Mouse (Mus musculus): Measurements from ENCODE around the gene Ubr4. TPM values are rescaled to one million over a fixed set of nuclear protein-coding genes. Genes with fewer than 3 reads are reported as not detected.

Gene Ubr4
- polyA plus RNA-seq, 1 experiment, result 163 TPM

DNA sequence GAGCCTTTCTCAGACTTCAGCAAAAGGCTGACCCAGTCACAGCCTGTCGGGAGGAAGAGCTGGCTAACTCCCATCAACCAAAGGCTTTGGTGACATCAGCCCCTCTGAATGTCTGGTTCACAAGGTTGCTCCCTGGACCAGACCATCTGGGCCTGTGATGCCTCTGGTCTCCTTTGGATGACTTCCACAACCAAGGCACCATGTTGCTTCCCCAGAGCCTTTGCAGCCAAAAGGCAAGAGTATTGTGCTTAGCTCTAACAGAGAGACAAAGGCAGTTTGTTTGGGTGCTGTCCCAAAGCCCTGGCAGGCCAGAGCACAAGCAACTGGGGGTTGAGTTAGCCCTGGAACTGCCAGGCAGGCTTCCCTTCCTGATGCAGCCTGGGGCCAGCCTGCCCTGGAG is 137.5 kb downstream of the Ubr4 start:
- no peak overlapping the region for H3K4me3 ChIP-seq (replicated peaks; ENCODE audit: extremely low read depth, low read depth, low read length)
- 62% methylated on average over 1 of the region's 1 CpGs for WGBS
- no peak for DNase-seq
- H3K4me1 ChIP-seq (ENCODE audit: control insufficient read depth, insufficient read depth, low read length), result no peaks in the 10 kb centered on the region
- TF ChIP-seq POLR2A (IDR thresholded peaks at IDR 0.05; ENCODE audit: borderline replicate concordance, extremely low read depth, low read depth, low read length), result no peak
- TF ChIP-seq CTCF (IDR thresholded peaks at IDR 0.05; ENCODE audit: insufficient read depth, low read length), result no peak

GRCm38 (mm10) chr4:139490413-139491055 is 138.1 kb downstream of the Ubr4 start:
- WGBS, result 52% methylated on average over 11 of the region's 11 CpGs
- no peak for DNase-seq
- H3K4me3 ChIP-seq (replicated peaks; ENCODE audit: extremely low read depth, low read depth, low read length), result no peak overlapping the region
- no peaks in the 10 kb centered on the region for H3K4me1 ChIP-seq (ENCODE audit: control insufficient read depth, insufficient read depth, low read length)
- TF ChIP-seq POLR2A (IDR thresholded peaks at IDR 0.05; ENCODE audit: borderline replicate concordance, extremely low read depth, low read depth, low read length) (no peak), CTCF (IDR thresholded peaks at IDR 0.05; ENCODE audit: insufficient read depth, low read length) (no peak)

DNA sequence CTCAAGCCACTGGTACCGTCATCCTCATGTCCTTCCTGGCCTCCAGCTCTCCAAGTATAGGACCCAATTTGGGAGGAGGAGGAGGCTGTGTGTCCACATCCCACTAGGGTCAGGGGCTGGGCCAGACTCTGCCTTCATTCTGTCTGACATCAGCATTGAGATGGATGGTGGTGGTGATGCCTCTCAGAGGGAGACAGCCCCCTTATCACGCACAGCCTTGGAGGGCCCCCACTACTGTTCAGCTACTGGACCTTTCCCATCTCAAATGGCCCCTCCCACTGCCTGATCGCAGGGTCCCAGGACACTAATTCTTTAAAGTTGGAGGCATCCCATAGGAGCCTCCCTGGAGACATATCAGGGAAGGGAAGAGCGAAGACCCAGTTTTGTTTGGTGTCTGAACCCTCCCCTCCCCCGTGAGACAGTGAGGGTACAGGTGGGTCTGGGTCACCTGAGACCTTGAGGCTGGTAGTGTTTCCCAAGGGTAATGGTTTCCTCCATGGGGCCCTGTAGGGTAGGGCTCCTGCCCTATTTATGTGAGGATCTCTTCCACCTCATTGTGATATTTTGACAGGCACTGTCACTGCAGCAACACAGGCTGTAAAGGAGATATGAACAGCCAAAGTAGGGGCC is 139.2 kb downstream of the Ubr4 start:
- Histone ChIP-seq H3K4me1 (ENCODE audit: control insufficient read depth, insufficient read depth, low read length) (no peaks in the 10 kb centered on the region), H3K4me3 (replicated peaks; ENCODE audit: extremely low read depth, low read depth, low read length) (no peak overlapping the region)
- TF ChIP-seq POLR2A (IDR thresholded peaks at IDR 0.05; ENCODE audit: borderline replicate concordance, extremely low read depth, low read depth, low read length) (no peak), CTCF (IDR thresholded peaks at IDR 0.05; ENCODE audit: insufficient read depth, low read length) (no peak)
- DNase-seq, result no peak
- WGBS, result 83% methylated on average over 5 of the region's 5 CpGs

GRCm38 (mm10) chr4:139492258-139492833 is 139.9 kb downstream of the Ubr4 start:
- no peak overlapping the region for H3K4me3 ChIP-seq (replicated peaks; ENCODE audit: extremely low read depth, low read depth, low read length)
- DNase-seq, result no peak
- H3K4me1 ChIP-seq (ENCODE audit: control insufficient read depth, insufficient read depth, low read length), result no peaks in the 10 kb centered on the region
- 47% methylated on average over 3 of the region's 3 CpGs for WGBS
- TF ChIP-seq CTCF (IDR thresholded peaks at IDR 0.05; ENCODE audit: insufficient read depth, low read length) (no peak), POLR2A (IDR thresholded peaks at IDR 0.05; ENCODE audit: borderline replicate concordance, extremely low read depth, low read depth, low read length) (no peak)

GRCm38 (mm10) chr4:139493227-139494025 is 141.0 kb downstream of the Ubr4 start:
- 61% methylated on average over 9 of the region's 9 CpGs for WGBS
- Histone ChIP-seq H3K4me1 (ENCODE audit: control insufficient read depth, insufficient read depth, low read length) (no peaks in the 10 kb centered on the region), H3K4me3 (replicated peaks; ENCODE audit: extremely low read depth, low read depth, low read length) (no peak overlapping the region)
- DNase-seq, result no peak
- TF ChIP-seq POLR2A (IDR thresholded peaks at IDR 0.05; ENCODE audit: borderline replicate concordance, extremely low read depth, low read depth, low read length), result no peak
- no peak for TF ChIP-seq CTCF (IDR thresholded peaks at IDR 0.05; ENCODE audit: insufficient read depth, low read length)

DNA sequence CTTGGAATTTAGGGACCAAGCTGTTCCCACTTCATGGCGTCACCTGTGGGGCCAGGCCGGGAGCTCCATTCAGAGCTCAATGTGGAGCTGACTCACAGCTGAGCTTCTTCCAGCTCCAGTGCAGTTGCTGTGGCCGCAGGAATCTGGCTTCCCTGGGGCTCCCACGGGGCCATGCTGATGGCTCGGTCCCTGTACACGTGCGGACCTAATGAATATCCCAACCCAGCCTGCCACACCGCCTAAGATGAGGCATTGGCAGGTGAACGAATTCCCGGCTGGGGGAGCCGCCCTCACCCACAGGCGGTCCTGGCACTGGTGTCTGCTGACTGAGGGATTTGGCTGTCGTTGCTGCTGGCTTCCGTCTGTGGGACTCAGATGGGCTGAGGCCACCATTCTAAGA is 148.4 kb downstream of the Ubr4 start:
- no peak for DNase-seq
- no peak for TF ChIP-seq CTCF (IDR thresholded peaks at IDR 0.05; ENCODE audit: insufficient read depth, low read length)
- WGBS, result 59% methylated on average over 14 of the region's 14 CpGs

DNA sequence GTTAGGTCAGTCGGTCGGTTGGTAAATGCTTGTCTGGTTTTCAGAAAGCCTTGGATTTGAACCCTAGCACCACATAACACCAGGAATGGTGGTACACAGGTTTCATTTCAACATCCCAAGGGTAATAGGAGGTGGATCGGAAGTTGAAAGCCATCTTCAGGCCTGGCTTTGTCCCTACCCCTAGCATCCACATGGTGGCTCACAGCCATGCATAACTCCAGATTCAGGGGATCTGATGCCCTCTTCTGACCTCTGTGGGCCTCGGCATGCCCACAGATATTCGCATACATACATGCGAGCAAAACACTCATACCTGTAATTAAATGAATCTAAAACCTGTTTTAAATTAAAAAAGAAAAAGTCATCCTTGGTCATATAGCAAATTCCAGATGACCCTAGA is 149.3 kb downstream of the Ubr4 start:
- no peak overlapping the region for H3K4me3 ChIP-seq (replicated peaks; ENCODE audit: extremely low read depth, low read depth, low read length)
- DNase-seq, result no peak
- H3K4me1 ChIP-seq (ENCODE audit: control insufficient read depth, insufficient read depth, low read length), result no peaks in the 10 kb centered on the region
- 76% methylated on average over 6 of the region's 6 CpGs for WGBS
- TF ChIP-seq POLR2A (IDR thresholded peaks at IDR 0.05; ENCODE audit: borderline replicate concordance, extremely low read depth, low read depth, low read length), result no peak
- peak; percentile 20; the same call in 1 of the 2 replicates for TF ChIP-seq CTCF (IDR thresholded peaks at IDR 0.05; ENCODE audit: insufficient read depth, low read length)

More for the DNA sequence above, 148.4 kb downstream of the Ubr4 start:
- H3K4me3 ChIP-seq (replicated peaks; ENCODE audit: extremely low read depth, low read depth, low read length), result no peak overlapping the region
- H3K4me1 ChIP-seq (ENCODE audit: control insufficient read depth, insufficient read depth, low read length), result no peaks in the 10 kb centered on the region

DNA sequence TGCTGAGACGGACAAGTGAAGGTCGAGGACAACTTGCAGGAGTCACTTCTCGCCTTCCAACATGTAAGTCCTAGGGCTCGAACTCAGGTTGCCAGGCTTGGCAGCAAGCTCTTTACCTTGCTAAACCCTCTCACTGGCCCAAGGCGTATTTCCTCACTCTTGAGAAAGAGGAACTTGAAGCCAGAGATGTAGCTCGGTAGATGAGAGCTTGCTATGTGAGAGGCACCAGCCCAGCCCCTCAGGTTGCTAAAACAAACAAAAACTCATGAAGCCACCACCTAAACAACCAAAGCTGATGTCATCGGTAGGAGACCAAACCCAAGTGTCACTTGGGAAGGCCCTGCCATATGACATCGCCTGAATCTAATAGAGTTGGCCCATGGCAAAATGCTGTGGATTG is 151.5 kb downstream of the Ubr4 start:
- 77% methylated on average over 8 of the region's 8 CpGs for WGBS
- Histone ChIP-seq H3K4me3 (replicated peaks; ENCODE audit: extremely low read depth, low read depth, low read length) (no peak overlapping the region), H3K4me1 (ENCODE audit: control insufficient read depth, insufficient read depth, low read length) (no peaks in the 10 kb centered on the region)
- TF ChIP-seq POLR2A (IDR thresholded peaks at IDR 0.05; ENCODE audit: borderline replicate concordance, extremely low read depth, low read depth, low read length), result no peak
- TF ChIP-seq CTCF (IDR thresholded peaks at IDR 0.05; ENCODE audit: insufficient read depth, low read length), result no peak
- DNase-seq, result no peak

DNA sequence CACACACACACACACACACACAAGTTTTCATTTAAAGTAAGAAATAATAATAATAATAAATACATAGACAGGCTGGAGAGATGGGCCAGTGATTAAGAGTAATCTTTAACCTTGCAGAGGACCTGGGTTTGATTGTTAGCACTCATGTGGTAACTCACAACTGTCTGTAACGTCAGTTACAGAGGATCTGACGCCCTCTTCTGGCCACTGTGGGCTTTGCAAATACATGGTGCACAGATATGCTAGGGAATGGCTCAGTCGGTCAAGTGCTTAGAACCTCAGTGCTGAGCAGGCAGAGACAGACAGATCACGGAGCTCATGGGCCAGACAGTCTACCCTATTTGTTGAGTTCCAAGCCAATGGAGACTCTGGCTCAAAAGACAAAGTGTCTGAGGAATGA is 153.3 kb downstream of the Ubr4 start:
- 73% methylated on average over 4 of the region's 4 CpGs for WGBS
- DNase-seq, result no peak
- H3K4me1 ChIP-seq (ENCODE audit: control insufficient read depth, insufficient read depth, low read length), result no peaks in the 10 kb centered on the region
- no peak for TF ChIP-seq CTCF (IDR thresholded peaks at IDR 0.05; ENCODE audit: insufficient read depth, low read length)
- no peak for TF ChIP-seq POLR2A (IDR thresholded peaks at IDR 0.05; ENCODE audit: borderline replicate concordance, extremely low read depth, low read depth, low read length)
- H3K4me3 ChIP-seq (replicated peaks; ENCODE audit: extremely low read depth, low read depth, low read length), result no peak overlapping the region
